Mouse (Mus musculus) inflammation-experienced regulatory T-cells (primary cell): ENCODE data around the gene Fadd. TPM values are rescaled to one million over a fixed set of nuclear protein-coding genes. Genes with fewer than 3 reads are reported as not detected.

Experiments
- polyA plus RNA-seq, 2 experiments: library from polyadenylated mRNA; unstranded; fragments of 100-300 nt; shearing (Covaris generic); gene quantifications; one replicate each; pipeline ENCODE4 v1.2.1; 2017

Gene Fadd
- 1 to 10 TPM; 5.3 to 5.5 TPM for polyA plus RNA-seq

DNA sequence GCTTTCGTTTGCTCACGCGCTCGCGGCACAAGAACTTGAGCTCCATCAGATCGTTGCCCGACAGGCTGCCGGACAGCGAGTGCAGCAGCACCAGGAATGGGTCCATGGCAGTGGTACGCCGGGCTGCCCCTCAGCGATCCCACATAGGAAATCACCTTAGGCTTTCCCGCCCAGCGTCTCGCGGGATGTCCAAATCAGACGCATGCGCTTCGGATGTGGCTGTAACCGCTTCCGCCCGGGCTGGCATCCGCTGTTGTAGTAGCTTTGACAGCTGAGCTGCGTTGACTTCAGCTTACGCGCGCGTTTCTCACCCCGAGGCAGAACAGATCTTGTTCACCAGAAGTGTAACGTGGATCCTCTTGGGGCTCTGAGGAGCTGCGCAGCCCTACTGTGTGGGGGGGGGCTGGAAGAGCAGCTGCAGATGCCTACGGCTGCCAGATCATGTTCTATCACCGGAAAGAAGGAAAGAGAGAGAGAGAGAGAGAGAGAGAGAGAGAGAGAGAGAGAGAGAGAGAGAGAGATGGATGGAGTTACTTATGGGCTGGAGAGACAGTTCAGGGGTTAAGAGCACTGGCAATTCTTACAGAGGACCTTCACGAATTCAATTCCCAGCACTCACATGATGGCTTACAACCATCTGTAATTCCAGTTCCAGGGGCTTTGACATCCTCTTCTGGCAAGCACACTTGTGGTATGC is at the start of gene Fadd:
TSS of gene Fadd (minus strand) at position 180 of the 697 bp plus-strand sequence.

DNA sequence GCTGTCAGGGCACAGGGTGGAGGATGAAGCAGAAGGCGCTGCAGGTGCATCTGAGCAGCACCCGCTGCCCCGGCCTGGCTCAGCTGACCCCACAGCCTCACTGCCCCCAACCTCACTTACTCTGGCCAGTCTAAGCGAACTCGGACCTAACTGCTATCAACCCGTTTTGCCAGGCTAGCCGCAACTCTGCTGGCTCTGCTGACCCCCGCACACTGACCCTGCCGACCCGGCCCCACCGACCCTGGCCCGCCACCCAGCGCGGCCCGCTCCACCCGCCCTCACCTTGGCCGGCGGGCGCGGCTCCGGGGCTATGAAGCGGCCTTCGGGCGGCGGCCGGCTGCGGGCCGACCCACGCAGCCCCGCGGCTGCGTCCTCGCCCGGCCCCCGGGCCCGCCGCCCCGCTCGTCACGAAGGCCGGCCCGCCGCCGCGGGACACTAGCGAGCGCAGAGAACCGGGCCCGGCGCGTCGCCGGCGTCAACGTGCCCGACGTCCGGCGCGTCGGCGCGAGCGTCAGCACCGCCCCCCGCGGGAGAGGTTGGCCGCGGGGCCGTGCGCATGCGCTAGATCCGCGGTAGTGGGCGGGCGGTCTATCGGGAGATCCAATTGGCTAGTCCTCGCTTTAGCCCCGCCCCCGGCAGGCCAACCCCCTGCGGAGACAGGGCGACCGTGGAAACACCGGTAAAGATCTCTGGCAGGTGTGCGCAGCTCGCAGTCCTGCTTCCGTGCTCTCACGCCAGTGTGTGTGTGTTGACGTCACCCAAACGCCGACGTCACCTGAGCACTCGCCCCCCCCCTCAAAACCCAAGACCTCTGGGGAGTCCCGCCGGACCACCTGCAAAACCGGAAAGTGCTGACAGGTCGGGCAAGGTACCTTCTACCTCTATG is 28.8 kb downstream of the Fadd start, which contains the start of gene Ppfia1:
TSS of gene Ppfia1 (minus strand) at position 493 of the 886 bp plus-strand sequence.

Other genes with a start within 250 kb of the Fadd start
- 1 to 10 TPM; 2.7 to 8.0 TPM for gene Cttn, start 111.5 kb downstream of the Fadd start, polyA plus RNA-seq
- 10 to 100 TPM; 58.9 to 65.2 TPM for gene Ppfia1, start 28.7 kb downstream of the Fadd start, polyA plus RNA-seq
- 1 to 10 TPM in 1 of 2 experiments, under 1 TPM in 1; 0.66 to 2.3 TPM for gene Ano1, start 169.5 kb upstream of the Fadd start, polyA plus RNA-seq